Mouse (Mus musculus) right cerebral cortex, postnatal 25 days (tissue): ENCODE results near the gene Rab4a.
A peak's percentile ranks its signal among the peaks of the same experiment; 100 is the strongest.

ENCODE experiments used
- DNase-seq: peaks from one replicate; pipeline ENCODE4 v3.0.0; 2022

Gene Rab4a

DNA sequence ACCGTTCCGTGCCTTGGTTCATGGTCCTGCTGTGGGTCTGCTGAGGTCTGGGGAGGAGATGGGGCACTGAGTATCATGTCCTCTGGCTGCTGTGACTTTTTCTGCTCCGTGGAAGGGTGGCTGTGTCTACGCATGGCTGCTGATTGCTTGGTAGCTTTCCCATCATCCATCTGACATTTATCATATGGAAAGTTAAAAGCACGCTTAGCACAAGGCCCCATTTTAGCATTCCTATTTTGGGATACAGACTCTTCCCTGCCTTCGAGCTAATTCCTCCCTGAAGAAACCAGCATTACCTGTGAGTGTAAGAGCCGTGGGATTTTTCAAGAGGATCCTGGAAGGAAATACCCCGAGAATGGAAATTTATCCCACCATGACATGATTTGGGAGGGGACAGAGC lies 11.2 kb downstream of the Rab4a start:
- DNase-seq = no peak

DNA sequence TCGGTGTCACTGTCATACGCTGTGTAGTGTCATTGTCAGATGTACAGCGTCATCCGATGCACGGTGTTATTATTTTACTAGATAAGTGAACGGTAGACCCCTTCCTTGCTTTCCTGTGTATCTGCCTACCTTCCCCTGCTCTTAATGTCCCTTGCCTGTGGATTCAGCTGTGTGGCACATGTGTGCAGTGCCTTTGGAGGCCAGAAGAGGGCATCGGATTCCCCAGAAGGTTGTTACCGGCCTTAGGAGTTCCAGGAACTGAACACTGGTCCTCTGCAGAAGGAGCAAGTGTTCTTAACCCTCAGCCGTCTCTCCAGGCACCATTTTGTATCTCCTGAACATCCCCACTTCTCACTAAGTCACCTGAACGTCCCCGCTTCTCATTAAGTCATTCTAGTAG lies 12.0 kb downstream of the Rab4a start:
- no peak for DNase-seq

DNA sequence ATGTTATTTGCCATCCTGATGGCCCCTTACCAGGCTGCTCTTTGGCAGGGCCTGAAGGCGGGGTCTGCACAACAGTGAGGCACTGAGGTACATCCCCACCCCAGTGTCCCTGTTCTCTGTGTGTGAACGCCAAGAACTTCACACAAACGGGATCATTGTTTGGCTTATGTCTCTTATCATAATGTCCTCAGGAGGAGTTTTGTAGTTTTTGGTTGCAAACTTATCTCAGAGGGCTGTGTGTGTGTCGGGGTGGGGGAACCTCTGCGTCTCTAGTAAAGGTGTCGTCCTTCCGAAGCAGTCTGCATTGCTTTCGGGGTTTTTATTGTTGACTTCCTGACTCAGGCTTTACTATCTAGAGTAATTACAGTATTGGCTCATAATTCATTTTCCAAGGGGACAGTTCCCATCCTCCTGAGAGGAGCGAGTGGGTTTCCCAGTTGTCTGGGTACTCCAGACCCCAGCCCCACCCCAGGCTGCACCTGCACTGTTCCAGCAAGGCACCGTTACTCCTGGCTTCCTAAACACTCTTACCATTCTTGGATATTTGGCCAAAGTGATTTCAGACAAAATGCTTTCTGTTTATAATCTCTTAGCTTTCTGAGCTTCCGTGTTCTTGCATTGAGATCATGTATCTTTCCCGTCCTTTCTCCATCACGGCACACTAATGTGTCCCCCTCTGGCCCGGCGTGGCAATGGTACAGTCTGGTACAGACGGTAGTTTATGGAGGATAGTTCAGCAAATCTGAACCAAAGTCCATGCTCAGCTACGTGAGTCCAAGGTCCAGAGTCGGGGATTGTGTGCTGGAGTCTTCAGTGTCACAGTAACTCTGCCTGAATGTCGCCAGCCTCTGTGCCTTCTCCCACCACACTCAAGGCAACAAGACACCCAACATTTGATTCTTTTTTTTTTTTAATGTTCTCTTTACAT lies 14.2 kb downstream of the Rab4a start:
- DNase-seq = no peak

DNA sequence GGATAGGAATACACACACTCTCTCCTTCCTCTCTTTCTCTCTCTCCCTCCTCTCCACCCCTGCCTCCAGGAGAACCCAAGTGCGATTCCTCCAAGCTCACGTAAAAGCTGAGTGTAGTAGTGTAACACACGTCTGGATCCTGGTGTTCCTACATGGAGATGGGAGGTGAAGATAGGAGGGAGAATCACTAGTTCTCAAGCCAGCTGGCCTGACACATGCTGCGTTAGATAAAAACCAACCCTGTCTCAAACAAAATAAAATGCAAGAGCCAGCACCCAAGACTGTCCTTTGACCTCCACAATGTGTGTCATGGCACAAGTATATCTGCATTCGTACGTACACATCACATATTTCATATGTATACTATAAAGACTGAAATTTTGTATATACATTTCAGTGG lies 15.0 kb downstream of the Rab4a start:
- DNase-seq = no peak

DNA sequence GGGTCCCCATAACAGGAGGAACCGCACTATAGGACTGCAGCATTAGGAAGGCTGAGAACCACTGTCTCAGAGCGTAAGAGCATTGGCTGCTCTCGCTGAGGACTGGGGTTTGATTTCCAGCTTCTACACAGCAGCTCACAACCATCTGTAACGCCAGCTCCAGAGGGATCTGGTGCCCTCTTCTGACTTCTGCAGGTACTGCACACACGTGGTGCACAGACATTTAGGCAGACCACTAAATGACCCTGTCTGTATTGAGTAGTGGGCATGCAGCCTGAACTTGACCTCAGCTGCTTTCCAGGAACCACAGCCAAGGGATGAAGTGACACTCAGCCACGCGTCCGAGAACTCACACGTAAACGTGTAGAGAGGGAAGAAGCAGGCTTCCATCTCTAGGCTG lies 17.3 kb downstream of the Rab4a start:
- no peak for DNase-seq

DNA sequence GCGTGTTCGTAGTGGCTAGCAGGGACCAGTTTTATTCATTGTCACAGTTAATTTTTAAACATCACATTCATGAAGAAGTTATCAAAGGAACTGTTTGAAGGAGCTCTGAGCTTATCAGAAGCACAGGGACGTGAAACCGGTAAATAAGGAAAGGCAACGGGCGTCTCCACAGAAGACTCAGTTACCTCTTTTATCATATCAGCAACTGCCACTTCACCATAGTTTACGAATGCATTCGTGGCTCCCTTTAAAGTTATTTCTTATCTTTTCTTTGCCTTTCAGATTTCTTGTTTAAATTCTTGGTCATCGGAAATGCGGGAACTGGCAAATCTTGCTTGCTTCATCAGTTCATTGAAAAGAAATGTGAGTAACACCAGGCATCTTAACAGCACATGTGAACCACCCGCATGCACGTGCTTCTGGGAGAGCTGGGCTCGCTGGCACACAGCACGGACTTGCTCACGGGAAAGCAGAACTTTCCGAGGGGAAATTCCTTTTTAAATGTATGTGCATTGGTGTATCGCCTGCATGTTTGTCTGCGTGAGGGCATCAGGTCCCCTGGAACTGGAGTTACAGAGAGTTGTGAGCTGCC lies 17.8 kb downstream of the Rab4a start:
- no peak for DNase-seq

DNA sequence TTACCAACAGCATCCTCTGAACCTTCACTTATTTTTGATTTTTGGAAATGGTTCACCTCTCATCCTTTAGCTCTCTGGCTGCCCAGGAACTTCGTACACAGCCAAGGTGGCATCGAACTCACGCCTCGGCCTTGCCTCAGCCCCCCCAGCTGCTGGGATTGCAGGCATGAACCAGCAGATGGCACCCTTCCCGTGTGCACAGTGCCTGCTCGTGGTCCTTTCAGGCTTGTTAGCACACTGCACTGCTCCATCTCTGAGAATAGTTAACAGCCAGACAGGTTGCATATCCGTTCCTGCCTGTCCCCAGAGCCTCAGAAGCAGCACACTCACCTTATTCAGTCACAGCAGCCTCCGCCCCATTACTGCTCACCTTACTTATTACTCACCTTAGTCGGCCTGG lies 20.2 kb downstream of the Rab4a start:
- no peak for DNase-seq

DNA sequence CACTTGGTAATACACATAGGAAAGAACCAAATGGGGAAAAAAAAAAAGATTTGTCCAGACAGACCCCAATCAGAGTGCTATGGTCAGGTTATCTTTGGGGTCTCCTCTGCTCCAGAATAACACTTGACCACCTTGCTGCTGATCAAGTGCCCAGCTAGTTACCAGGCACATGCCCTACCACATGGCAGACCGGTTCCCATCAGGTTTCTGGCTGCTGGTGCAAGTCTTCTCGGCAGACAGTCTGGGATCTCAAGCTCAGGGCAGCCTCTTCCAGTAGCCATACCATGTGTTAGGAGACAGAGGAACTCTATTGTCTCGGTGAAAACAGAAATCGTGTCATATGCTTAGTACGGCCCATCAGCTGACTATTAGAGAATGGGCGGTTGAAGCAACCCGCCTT lies 21.0 kb downstream of the Rab4a start:
- no peak for DNase-seq

DNA sequence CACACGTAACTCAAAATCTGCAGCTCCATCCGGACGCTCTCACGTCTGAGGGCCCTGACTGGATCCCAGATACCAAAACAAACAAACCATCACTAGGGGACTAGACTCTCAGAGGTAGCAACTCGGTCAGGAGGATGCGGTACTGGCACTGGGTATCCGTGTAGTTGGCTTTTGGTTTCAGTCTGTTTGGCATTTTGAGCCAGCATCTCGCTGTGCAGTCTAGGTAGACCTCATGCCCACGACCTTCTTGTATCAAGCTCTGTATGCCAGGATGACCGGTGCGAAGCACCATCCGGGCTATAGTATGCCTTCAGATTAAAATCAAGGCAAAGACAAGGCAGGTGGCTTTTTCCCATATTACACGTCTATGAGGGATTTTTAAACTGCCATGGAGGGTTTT lies 21.7 kb downstream of the Rab4a start:
- DNase-seq = no peak

DNA sequence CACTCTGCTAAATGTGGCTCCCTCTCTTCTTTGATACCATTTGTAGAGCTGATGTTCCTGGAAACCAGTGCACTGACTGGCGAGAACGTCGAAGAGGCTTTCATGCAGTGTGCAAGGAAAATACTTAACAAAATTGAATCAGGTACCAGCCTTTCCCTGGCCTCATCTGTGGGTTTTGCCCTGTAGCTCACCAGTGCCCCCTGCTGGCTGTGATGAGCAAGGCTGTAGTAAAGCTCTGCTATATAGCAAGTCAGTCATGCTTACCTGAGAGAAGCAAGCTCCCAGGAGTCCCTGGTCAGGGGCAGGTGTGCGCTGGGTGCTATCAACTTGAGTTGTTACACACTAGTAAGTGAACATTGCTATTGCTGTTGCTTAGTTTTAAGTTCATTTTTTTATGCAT lies 27.0 kb downstream of the Rab4a start:
- no peak for DNase-seq

DNA sequence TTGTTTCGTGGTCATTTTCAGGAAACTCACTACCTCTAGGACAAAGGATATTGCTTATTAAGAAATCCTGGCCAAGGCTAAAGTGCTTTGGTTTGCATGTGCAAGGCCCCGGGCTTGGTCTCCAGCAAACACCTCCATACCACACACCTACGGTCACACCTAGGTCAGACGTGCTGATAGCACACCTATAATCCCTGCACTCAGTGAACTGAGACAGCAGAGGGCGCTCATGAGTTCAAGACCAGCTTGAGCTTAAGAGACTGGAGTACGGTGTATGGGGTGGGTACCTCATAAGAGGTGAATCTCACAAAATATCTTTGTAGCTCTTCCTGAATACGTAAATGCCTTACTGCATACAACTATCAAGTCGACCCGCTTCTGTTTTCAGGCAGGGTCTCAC lies 29.7 kb downstream of the Rab4a start:
- peak; percentile 64 for DNase-seq

DNA sequence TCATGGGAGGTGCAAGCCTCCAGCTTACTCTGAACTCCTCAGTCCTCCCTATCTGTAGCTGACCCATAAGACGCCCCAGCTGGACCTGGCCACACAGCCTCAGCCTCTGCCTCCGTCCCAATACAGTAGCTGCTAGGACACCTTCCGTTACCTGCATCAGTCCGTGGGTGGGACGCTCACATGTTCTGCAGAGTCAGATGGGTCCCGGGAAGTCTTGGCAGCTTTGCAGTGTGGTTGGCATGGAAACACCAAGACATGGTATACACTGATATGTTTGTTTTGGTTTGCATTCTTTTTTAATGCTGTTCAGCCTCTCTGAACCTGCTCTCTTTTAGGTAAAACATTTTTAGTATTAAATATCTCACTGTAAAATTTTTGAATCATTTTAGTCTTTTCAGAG lies 30.6 kb downstream of the Rab4a start:
- DNase-seq = no peak

DNA sequence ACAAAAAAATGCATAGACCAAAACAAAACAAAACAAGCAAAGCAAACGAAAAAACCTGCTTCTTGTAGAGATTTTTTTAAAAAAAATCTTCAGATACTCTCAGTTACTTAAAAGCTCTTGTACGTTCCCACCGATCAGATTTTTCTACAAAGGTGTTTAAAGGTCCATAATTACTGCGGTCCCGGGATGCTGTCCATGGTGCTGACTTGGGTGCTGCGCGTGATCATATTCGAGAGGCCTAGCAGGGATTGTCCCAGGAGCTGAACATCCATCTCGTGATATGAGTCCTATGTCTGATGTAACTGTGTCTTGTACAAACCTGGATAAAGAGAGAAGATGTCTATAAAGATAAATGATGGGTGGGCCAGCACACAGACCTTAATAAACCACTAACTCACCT lies 32.7 kb downstream of the Rab4a start:
- DNase-seq = no peak

DNA sequence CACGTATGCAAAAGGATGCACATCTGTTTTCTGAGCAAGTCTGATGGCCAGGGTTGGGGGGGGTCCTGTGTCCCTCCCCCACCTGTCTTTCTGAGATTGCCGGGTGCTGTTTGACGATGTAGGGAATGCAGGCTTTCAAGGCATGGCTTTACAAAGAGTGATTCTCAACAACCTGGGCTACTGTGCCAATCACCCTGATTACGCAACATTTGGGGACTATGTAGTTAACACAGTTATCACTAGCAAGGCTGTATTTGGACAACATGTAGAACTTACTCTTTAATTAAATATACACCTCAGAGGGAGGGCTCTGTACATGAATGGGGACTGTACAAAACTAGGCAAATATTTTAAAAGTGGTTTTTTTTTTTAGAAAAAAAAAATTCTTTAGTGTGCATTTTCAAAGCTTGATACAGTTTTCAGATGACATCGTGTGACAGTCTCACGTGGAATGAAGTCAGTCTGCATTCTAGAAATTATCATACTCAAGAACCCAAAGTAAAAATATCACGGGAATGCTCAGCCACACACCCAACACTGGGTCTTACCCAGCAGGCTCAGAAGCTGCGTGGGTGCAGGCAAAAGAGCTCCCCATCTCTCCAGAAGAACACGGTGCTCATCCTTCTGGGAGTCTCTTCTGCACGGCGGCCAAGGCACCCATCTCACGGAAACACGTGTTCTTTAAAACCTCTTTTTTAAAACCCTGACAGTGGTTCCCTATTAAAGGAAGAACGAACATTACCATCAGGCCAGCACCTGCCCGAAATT lies 35.0 kb downstream of the Rab4a start:
- peak; percentile 81 for DNase-seq

DNA sequence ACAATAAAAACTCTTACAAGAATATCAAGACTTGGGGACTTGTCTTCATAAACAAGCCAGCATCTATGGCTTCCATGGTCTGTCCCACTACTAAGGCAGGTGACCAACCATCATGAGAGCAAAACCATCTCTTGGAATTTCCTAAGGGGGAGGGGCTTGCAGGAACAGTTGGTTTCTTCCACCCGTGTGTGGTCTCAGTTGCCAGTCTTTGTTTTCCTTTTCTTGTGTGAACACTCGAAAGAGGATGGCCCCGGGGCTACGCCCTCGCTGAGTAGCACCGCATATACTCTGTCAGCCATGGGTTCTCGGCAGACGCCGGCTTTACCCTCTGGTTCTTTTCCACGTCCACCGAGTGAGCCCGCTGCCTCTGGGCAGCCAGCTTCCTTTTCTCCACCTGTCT lies 36.3 kb downstream of the Rab4a start:
- DNase-seq = no peak

DNA sequence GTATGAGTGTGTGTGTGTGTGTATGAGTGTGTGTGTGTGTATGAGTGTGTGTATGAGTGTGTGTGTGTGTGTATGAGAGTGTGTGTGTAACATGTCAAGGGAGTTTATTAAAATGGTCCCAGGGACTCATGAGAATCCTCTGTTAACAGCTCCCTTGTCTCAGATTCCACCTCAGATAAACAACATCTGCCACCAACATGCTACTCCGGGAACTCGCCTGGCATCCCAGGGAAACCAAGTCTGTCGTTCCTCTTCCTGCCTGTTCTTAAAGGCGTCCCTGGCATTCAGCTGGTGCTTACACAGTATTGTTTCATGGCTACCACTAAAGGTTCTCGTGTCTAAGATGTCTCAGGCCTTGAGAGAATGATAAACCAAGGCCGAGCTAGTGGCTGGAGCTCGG lies 38.6 kb downstream of the Rab4a start:
- DNase-seq = no peak

DNA sequence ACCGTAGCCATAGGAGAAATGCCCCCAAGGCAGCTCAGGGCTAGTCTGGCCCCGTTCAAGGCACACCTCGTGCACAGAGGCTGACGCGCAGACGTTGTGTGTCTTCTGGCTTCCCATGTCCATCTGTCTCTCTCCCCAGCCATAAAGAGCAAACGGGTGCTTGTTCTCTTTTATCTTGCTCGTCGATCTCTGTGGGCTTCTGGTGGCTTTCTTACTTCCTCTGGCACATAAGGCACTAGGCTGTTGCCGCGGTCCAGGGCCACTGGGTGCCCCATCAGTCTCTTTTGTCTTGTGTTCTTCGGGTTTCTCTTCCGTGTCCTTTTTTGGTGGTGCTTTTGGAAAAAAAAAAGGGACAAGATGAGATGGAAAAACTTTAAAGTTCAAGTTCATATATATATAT lies 39.3 kb downstream of the Rab4a start:
- DNase-seq = no peak

DNA sequence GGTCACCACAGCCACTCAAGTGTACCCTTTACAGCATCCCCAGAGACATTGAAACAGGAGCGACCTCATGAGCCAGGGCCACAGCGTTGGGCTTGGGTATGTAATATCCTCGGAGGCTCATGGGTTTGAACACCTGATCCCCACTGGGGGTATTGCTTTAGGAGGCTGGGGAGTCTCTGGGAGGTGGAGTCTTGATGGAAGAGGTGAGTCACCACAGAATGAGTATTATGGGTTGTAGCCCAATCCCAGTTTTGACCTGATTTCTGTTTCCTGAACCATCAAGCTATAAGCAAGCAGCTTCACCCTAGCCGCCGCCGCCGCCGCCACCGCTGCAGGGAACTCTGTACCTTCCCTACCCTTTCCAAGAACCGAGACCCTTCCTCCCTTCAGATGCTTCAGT lies 40.2 kb downstream of the Rab4a start:
- DNase-seq = no peak

DNA sequence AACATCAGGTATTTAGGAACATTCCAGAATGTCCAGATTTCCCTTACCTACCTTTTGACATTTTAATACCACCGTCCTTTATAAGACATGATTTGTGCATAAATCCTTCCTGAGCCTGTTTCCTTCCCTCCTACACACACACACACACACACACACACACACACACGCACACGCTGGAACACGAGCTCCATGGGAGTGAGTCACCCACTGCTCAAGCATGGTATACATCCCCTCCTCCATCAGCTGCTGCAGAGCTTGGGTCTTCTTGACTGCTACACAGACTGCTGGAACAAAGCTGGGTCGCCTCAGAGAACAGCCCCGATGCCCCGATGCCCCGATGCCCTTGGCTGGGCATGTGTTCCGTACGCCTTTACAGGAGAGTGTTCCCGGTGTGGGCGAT lies 40.7 kb downstream of the Rab4a start:
- DNase-seq = no peak

DNA sequence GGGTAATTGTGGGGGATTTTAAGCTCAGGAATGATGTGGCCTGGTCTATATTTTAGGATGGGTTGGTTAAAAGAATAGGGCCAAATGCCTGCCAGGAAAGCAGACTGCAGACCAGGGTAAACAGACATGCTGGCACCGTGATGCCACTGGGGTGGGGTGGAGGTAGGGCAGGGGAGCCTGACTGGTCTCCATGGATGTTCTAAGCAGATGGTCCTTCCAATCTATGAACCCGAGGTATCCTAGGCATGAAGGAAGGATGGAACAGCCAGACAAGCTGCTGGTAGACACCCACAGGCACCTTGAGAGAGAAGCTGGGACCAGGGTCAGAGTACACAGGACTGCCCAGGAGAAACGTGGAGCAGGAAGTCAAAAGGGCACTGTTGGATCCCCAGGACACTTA lies 41.8 kb downstream of the Rab4a start:
- no peak for DNase-seq

DNA sequence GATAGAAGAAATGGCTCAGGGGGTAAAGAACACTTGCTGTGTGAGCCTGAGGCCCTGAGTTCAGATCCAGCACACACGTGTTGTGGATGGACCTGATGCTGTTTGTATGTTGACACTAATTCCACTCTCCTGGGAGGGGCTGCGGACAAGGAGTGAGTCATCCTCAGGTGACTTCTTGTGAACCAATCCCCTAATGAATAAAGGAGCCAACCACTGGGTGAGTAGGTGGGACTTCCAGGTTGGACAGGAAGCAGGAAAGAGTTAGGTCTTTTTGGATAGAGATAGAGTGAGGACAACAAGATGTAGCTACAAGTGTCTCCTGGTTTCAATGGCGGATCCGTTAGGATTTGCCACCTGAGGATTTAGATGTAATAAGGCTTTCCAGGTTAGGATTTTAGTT lies 43.6 kb downstream of the Rab4a start:
- DNase-seq = no peak

DNA sequence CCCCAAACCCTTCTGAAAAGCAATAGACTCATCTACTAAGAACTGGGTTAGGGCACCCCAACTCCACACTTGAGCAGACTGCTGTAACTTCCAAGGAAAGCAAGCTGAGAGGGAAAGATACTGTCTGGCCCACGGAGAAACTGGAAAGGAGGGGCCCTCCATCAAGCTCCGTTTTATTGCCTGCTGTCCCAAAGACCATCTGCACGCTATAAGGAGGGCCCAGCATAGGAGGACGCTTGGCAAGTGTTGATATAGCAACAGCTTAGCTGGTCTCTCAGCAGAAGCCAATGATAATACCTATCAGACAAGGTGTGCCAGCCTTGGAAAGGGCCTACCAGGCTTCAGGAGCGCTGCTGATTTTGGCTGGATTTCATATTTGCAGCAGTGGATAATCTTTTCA lies 45.8 kb downstream of the Rab4a start:
- no peak for DNase-seq

DNA sequence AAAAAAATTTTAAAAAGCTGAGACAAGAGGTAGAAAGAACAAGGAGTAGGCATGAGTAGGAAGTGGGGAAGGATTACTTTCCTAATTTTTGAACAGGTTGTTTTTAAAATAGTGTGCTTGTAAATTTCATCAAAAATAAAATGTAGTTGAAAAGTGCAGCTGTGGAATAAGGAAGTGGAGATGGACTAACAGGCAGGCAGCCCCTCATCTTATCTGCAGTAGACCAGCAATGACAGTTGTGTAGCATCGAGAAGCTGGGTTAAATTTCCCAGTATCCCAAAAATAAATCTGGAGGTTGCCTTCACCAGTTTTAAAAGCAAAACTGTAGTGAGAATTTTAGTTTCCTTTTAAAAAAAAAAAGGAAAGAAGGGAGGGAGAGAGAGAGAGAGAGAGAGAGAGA lies 48.5 kb downstream of the Rab4a start:
- no peak for DNase-seq
